Mouse (Mus musculus): Measurements from ENCODE around the gene Gm47841.

The Gm47841 gene

GRCm38 (mm10) chr15:101047194-101047555 is at the start of gene Gm47841:
TSS of gene Gm47841 (minus strand) at chr15:101047397.
- DNase-seq, result no peak

- no peak for DNase-seq
Measured at GRCm38 (mm10) chr15:101095392-101095791, 48.2 kb upstream of the Gm47841 start.

DNA sequence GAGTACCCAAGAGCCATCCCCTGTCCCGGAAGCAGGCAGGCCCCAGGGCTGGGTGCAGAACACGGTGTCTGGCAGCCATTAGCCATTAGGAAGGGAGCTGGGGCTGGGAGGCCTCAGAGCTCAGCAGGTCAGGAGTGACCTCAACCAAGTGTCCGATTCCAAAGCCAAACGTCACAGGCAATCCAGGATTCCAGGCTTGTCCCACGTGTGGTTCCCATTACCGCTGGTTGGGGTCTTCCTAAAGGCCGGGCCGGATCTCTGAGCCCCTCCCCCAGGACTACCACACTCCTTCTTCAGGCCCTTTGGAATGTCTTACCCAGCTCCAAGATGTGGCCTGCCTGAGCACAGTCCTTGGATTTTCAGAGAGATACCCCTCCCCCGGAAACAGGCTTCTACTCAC is 47.8 kb upstream of the Gm47841 start:
- DNase-seq, result no peak

DNA sequence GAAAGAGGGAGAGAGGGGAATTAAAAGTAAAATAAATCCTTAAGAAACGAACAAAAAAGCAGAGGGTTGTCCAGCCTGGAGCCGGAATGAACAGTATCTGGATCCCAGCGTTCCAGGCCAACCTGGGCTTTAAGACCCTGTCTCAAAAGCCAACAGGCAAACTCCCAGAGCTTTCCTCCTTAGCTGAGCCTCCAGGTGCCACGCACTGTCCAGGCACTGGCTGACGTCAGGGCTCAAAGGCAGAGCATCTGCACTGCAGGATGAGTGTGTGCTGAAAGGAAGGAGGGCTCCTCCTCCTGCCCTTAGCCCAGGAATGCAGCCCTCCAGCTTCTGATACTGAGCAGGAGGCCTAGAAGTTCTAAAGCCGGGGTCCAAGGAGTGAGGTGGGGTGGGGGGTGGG is 46.8 kb upstream of the Gm47841 start:
- no peak for DNase-seq

- DNase-seq, result peak; percentile 74 to 81
Measured at GRCm38 (mm10) chr15:101092829-101093648, 45.8 kb upstream of the Gm47841 start.

GRCm38 (mm10) chr15:101092121-101092828 is 45.1 kb upstream of the Gm47841 start:
- peak in 1 of 2 experiments; percentile 46 for DNase-seq

DNA sequence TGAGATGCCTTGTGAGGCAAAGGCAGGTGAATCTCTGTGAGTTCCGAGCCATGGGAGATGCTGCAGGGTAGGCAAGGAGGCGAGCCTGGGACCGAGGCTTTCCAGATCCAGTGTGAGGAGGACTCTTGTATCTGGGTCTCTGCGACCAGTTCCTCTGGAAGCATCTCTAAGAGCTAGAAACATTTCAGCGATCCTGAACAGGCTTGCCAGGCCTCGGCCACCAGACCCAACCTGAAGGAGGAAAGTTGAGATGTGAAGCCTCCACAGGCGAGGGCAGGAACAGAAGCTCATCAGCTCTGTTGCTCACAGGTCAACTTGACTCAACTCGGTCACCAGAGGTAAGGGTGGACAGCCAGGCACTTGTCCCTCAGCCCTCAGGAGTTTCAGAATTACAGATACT is 44.4 kb upstream of the Gm47841 start:
- no peak for DNase-seq

DNA sequence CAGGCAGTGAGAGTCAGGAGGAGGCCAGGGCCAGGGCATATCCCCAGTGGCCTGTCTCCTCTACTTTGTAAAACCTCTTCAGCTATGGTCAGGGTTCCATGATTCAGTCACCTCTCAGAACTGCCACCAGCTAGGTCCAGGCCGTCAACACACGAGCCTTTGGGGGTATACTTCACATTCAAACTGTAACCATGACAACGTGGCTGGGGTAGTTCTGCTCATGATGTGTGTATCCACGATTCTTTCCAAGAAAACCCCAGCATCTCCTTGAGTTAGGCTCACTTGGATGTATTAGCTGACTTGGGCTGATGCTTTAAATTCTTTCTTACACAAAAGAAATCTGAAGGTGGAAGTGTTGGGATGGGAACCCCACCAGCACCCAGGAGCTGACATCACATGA is 41.1 kb upstream of the Gm47841 start:
- no peak for DNase-seq

DNA sequence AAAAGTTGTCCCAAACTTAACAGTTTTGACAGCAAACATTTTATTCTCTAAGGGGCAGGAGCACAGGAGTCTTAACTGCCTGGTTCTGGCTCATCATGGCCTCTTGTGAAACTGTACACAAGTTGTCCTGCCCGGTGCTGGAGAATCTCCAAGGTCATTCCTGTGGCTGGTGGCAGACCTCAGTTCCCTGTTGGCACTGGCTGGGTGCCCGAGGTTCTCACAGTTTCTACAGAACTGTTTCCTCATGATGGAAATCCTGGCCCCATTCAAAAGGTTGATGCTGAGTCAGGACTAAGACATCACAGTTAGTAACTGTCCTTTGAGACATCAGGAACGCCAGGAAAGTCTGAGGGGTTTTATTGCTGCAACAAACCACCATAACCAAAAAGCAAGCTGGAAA is 39.8 kb upstream of the Gm47841 start:
- peak; percentile 81 for DNase-seq

GRCm38 (mm10) chr15:101086451-101086850 is 39.3 kb upstream of the Gm47841 start:
- DNase-seq, result no peak

- DNase-seq, result peak in 1 of 2 experiments; percentile 30
Measured at GRCm38 (mm10) chr15:101084499-101084898, 37.3 kb upstream of the Gm47841 start.

- DNase-seq, result peak in 1 of 2 experiments; percentile 38
Measured at GRCm38 (mm10) chr15:101082236-101082635, 35.0 kb upstream of the Gm47841 start.

DNA sequence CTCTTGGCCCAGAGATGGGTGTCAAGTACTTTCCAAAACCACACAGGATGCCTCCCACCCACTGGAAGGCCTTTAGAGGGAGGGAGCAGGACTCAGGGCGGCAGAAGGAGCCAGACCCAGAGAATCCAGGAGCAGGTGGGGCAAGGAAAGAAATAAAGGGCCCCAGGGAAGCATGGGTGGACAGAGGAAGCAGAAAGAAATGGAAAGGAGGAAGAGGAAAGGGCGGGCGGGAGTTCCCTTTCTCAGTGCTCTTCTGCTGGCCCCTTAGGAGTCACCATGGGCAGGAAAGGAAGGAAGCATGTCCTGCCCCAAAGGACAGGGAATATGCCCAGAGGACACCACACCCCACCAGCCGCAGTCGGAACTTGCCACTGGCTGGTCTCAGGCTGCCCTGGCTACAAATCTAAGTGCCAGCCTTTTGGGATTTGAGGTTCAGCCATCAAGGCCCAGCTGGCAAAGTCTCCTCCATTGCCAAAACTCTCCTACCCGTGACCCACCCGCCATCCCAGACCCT is 33.9 kb upstream of the Gm47841 start:
- no peak for DNase-seq

GRCm38 (mm10) chr15:101080031-101080520 is 32.9 kb upstream of the Gm47841 start:
- peak in 1 of 2 experiments; percentile 42 for DNase-seq

GRCm38 (mm10) chr15:101078731-101079156 is 31.5 kb upstream of the Gm47841 start:
- DNase-seq, result peak; percentile 96 to 97

GRCm38 (mm10) chr15:101077813-101078730 is 30.9 kb upstream of the Gm47841 start, which contains the start of gene Fignl2:
TSS of gene Fignl2 (minus strand) at chr15:101078567.
- DNase-seq, result peak in 1 of 2 experiments; percentile 79

DNA sequence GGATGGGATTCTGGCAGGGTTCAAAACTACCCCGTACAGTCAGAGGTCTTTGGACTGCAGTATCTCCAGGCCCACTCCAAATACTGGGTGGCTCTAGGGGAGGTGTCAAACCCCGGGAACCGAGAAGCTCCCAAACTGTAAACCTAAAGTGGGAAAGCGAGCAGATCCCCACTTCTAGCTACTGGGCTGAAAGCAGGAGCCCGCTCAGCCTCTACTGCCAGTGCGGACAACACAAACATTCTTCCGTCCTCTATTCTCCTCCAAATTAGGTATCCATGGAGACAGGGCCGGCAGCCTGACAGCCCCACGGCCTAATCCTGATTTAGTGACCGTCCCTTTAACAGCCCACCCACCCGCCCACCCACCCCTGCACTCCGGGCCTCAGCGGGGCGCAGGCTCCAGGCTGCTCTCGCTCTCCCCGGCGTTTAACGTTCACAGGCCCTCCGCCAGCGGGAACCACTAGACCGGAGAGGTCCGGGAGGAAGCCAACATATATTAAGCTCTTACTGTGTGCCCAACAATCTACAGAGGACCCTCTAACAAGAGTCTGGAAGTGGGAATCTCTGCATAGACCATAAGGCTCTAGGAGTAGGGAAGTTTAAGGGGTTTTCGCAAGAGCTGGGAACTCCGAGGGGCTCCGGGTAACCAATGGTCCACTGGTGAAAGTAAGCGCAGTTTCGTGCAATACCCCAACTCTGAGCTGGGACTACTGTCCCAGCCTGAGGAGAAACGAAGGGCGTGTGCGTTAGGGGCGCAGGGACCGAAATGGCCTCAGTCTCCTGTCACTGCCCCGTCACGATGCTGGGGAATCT is 30.0 kb upstream of the Gm47841 start:
- peak in 1 of 2 experiments; percentile 57 for DNase-seq

GRCm38 (mm10) chr15:101076071-101077000 is 29.1 kb upstream of the Gm47841 start:
- peak in 1 of 2 experiments; percentile 67 for DNase-seq

- DNase-seq, result peak in 1 of 2 experiments; percentile 66
Measured at GRCm38 (mm10) chr15:101075656-101076055, 28.5 kb upstream of the Gm47841 start.

DNA sequence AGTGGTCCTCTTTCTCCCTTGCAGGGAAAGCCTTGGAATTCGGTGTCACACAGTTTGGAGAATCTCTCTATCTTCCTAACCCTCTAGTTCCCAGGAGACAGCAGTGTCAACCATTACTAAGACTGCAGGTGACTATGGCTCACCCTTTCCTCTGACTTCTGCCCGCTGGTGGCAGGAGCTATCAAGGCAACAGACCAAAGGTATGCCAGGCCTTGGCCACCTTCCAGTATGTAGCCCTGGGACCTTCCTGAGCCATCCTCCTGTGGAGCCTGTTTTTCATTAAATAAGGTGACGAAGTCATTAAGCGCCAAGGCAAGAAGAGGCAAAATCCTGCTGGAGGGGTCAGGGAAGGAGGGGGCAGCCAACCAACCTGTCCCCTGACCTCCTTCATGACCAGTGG is 28.0 kb upstream of the Gm47841 start:
- DNase-seq, result peak; percentile 87

Data from kidney, postnatal 36 days (tissue).